Mouse (Mus musculus) kidney, adult 2 months (tissue): Measurements from ENCODE around the gene Txndc11.

ENCODE experiments used
- CTCF ChIP-seq: fragments of 200-500 bp; conservative IDR thresholded peaks from 2 replicates; pipeline ENCODE4 v1.5.1; 2011; ENCODE audit warnings: low read depth, mild to moderate bottlenecking, control low read depth, low read length, moderate library complexity, mixed read lengths; ENCODE audit not compliant: insufficient read depth, insufficient read length
- POLR2A ChIP-seq: fragments of 200-500 bp; IDR thresholded peaks from one replicate; pipeline ENCODE4 v1.6.1; 2011; ENCODE audit warnings: low read depth, low read length, control low read depth

GRCm38 (mm10) chr16:11035273-11035672, 99.2 kb downstream of the Txndc11 start:
- TF ChIP-seq CTCF (no peak), POLR2A (no peak)
